Mouse (Mus musculus) neural tube, embryonic 11.5 days (tissue): Measurements from ENCODE around the gene Neb. TPM values are rescaled to one million over a fixed set of nuclear protein-coding genes. Genes with fewer than 3 reads are reported as not detected.

ENCODE experiments used
- ATAC-seq: fragments of 200-750 bp; cut with Nextera tagmentation; 2 replicates; pipeline ENCODE4 v1.8.0; 2017; ENCODE audit warnings: moderate number of reproducible peaks, mild to moderate bottlenecking, moderate TSS enrichment, moderate library complexity; ENCODE audit not compliant: insufficient read depth, low FRiP score, low TSS enrichment
- DNase-seq: peaks from one replicate; pipeline ENCODE4 v3.0.0-alpha.2; 2015; ENCODE audit warnings: low spot score
- H3K27ac ChIP-seq: fragments of 300-500 bp; sonication (generic); 2 replicates; pipeline ENCODE4 v1.5.1; 2014; ENCODE audit warnings: low read depth, mild to moderate bottlenecking, low read length
- H3K27me3 ChIP-seq: fragments of 300-500 bp; sonication (generic); 2 replicates; pipeline ENCODE4 v1.6.1; 2014; ENCODE audit warnings: mild to moderate bottlenecking, low read length, mixed read lengths; ENCODE audit not compliant: control insufficient read depth, insufficient read depth
- H3K36me3 ChIP-seq: fragments of 300-500 bp; sonication (generic); 2 replicates; pipeline ENCODE4 v1.6.1; 2014; ENCODE audit warnings: mild to moderate bottlenecking, low read length, moderate library complexity, mixed read lengths; ENCODE audit not compliant: control insufficient read depth, insufficient read depth
- H3K4me1 ChIP-seq: fragments of 300-500 bp; sonication (generic); 2 replicates; pipeline ENCODE4 v1.6.1; 2014; ENCODE audit warnings: low read length, mixed read lengths; ENCODE audit not compliant: control insufficient read depth, insufficient read depth
- H3K4me2 ChIP-seq: fragments of 300-500 bp; sonication (generic); 2 replicates; pipeline ENCODE4 v1.6.1; 2014; ENCODE audit warnings: low read depth, mild to moderate bottlenecking, moderate library complexity
- H3K4me3 ChIP-seq: fragments of 300-500 bp; sonication (generic); 2 replicates; pipeline ENCODE4 v1.5.1; 2014; ENCODE audit warnings: low read depth, low read length
- H3K9ac ChIP-seq: fragments of 300-500 bp; sonication (generic); 2 replicates; pipeline ENCODE4 v1.6.1; 2014; ENCODE audit warnings: mild to moderate bottlenecking, low read length
- H3K9me3 ChIP-seq: fragments of 300-500 bp; sonication (generic); 2 replicates; pipeline ENCODE4 v1.6.1; 2016; ENCODE audit warnings: low read length; ENCODE audit not compliant: control insufficient read depth
- WGBS: fragments of 180-500 bp; shearing (Covaris S2); extraction: QIAGEN DNeasy Blood & Tissue Kit; methylation state at CpG from one replicate; pipeline ENCODE4 v1.1.7; 2014; 5-methylcytosine and 5-hydroxymethylcytosine counted together
- polyA plus RNA-seq: library from polyadenylated mRNA; unstranded; fragments of >200 nt; fragmentation: Nextera tagmentation; extraction: Ambion mirVana; gene quantifications from 2 replicates; pipeline ENCODE4 v1.2.1, GENCODE M21; 2014

Neb gene
- polyA plus RNA-seq, 1 experiment from 2014 or later, result 16.7 TPM

GRCm38 (mm10) chr2:52270911-52271310, 107.4 kb downstream of the Neb start:
- H3K9ac ChIP-seq, result no peak overlapping the region
- H3K27me3 ChIP-seq, result no peaks in the 10 kb centered on the region
- DNase-seq (no peak), ATAC-seq (no peak)
- H3K4me2 ChIP-seq, result no peak overlapping the region
- H3K9me3 ChIP-seq, result no peaks in the 10 kb centered on the region
- 95% methylated on average over 8 of the region's 8 CpGs for whole genome bisulfite sequencing
- H3K4me1 ChIP-seq, result no peaks in the 10 kb centered on the region
- H3K4me3 ChIP-seq, result no peak overlapping the region
- no peaks in the 10 kb centered on the region for H3K36me3 ChIP-seq
- no peak overlapping the region for H3K27ac ChIP-seq

- ATAC-seq, result peak; percentile 35; the same call in 1 of the 2 replicates
- H3K4me2 ChIP-seq, result no peak overlapping the region
- WGBS, result 42% methylated on average over 2 of the region's 2 CpGs
- H3K4me1 ChIP-seq, result no peaks in the 10 kb centered on the region
- no peaks in the 10 kb centered on the region for H3K9me3 ChIP-seq
- no peak overlapping the region for H3K4me3 ChIP-seq
- no peak overlapping the region for H3K9ac ChIP-seq
- DNase-seq, result peak; percentile 41
- no peak overlapping the region for H3K27ac ChIP-seq
- no peaks in the 10 kb centered on the region for H3K36me3 ChIP-seq
- H3K27me3 ChIP-seq, result no peaks in the 10 kb centered on the region
Measured at GRCm38 (mm10) chr2:52262149-52262548, 116.1 kb downstream of the Neb start.

- 53% methylated on average over 1 of the region's 1 CpGs for WGBS
- H3K4me3 ChIP-seq, result no peak overlapping the region
- ATAC-seq, result no peak
Measured at GRCm38 (mm10) chr2:52252037-52252436, 126.2 kb downstream of the Neb start.

DNA sequence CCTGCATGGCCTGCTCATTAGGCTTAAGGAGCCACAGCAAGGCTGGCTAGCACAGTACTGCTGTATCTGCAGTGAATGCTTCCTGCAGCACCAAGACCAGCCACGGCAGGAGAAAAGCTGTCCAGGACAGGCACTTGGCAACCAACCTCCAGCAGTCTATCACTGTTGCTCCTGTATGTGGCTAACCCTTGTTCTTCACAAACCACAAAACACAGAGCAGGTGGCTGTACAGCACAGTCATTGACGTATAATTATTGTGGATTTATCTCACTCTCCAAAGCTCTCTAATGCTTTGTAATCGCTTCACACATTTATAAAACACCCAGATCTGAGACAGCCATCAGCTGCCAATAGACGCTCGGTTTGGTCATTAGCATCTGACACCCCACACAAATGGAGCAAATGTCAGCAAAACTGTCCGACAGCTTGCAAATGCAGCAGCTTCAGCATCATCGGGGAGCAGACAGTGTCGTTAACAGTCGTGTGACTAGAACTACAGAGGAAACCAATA, 129.9 kb downstream of the Neb start:
- ATAC-seq, result no peak
- no peaks in the 10 kb centered on the region for H3K36me3 ChIP-seq
- no peak overlapping the region for H3K4me3 ChIP-seq
- 67% methylated on average over 9 of the region's 9 CpGs for WGBS
- H3K27me3 ChIP-seq, result no peaks in the 10 kb centered on the region
- no peak for DNase-seq
- H3K4me2 ChIP-seq, result no peak overlapping the region
- H3K9me3 ChIP-seq, result no peaks in the 10 kb centered on the region
- H3K9ac ChIP-seq, result no peak overlapping the region
- no peak overlapping the region for H3K27ac ChIP-seq
- no peaks in the 10 kb centered on the region for H3K4me1 ChIP-seq

More at GRCm38 (mm10) chr2:52252037-52252436, 126.2 kb downstream of the Neb start:
- Histone ChIP-seq H3K4me1 (no peaks in the 10 kb centered on the region), H3K4me2 (no peak overlapping the region), H3K27me3 (no peaks in the 10 kb centered on the region), H3K36me3 (no peaks in the 10 kb centered on the region), H3K9ac (no peak overlapping the region), H3K27ac (no peak overlapping the region), H3K9me3 (no peaks in the 10 kb centered on the region)
- no peak for DNase-seq

GRCm38 (mm10) chr2:52245091-52245490, 133.2 kb downstream of the Neb start:
- ATAC-seq (no peak), DNase-seq (no peak)
- H3K9me3 ChIP-seq, result no peaks in the 10 kb centered on the region
- no peak overlapping the region for H3K4me2 ChIP-seq
- H3K27me3 ChIP-seq, result no peaks in the 10 kb centered on the region
- no peaks in the 10 kb centered on the region for H3K36me3 ChIP-seq
- no peaks in the 10 kb centered on the region for H3K4me1 ChIP-seq
- WGBS, result 88% methylated on average over 5 of the region's 5 CpGs
- H3K4me3 ChIP-seq, result no peak overlapping the region
- no peak overlapping the region for H3K9ac ChIP-seq
- no peak overlapping the region for H3K27ac ChIP-seq

- H3K9ac ChIP-seq, result no peak overlapping the region
- H3K9me3 ChIP-seq, result no peaks in the 10 kb centered on the region
- no peak overlapping the region for H3K4me2 ChIP-seq
- no peaks in the 10 kb centered on the region for H3K27me3 ChIP-seq
- ATAC-seq (no peak), DNase-seq (no peak)
- no peaks in the 10 kb centered on the region for H3K36me3 ChIP-seq
- H3K27ac ChIP-seq, result no peak overlapping the region
- no peak overlapping the region for H3K4me3 ChIP-seq
- H3K4me1 ChIP-seq, result no peaks in the 10 kb centered on the region
- 80% methylated on average over 1 of the region's 1 CpGs for WGBS
Measured at GRCm38 (mm10) chr2:52242691-52243090, 135.6 kb downstream of the Neb start.

DNA sequence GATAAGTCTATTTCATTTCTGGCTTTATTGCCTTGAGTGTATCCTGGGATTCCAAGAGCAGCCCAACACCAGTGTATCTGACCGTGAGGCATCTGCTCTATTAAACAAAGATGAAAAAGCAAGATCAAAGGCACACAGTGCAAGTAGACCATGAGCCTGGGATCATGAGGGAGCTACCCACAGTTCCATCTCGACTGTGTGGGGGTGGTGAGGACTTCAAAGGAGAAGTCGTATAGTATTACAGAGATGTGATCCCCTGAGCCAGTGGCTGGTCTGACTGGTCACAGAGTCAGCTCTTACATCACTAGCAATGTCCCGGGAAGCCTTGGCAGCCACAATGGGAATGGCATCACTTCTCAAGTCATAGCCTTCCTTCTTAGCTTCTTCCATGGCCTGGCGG, 140.4 kb downstream of the Neb start:
- 58% methylated on average over 5 of the region's 5 CpGs for WGBS
- no peaks in the 10 kb centered on the region for H3K4me1 ChIP-seq

DNA sequence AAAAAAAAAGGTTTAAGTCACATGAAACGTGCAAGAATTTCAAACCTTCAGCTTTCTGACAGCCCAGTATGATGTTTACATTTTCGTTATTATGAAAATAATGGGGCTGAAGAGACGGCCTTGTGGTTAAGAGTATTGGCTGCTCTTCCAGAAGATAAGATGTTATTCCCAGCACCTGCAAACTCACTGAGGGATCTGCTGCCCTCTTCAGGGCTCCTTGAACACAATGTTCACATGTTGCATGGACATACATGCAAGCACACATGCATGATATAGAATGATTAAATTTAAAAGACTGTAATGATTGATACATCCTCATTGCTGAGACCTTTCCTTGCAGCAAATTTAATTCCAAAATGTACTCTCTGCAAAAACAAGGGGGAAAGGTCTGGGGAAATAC, 150.7 kb downstream of the Neb start:
- 73% methylated on average over 3 of the region's 3 CpGs for WGBS

More for the DNA sequence above, 140.4 kb downstream of the Neb start:
- no peak overlapping the region for H3K4me2 ChIP-seq
- no peaks in the 10 kb centered on the region for H3K27me3 ChIP-seq
- no peak for DNase-seq
- no peaks in the 10 kb centered on the region for H3K36me3 ChIP-seq
- H3K4me3 ChIP-seq, result no peak overlapping the region
- H3K9ac ChIP-seq, result no peak overlapping the region
- ATAC-seq, result no peak
- H3K9me3 ChIP-seq, result no peaks in the 10 kb centered on the region
- no peak overlapping the region for H3K27ac ChIP-seq

GRCm38 (mm10) chr2:52224366-52224765, 153.9 kb downstream of the Neb start:
- ATAC-seq, result no peak
- WGBS, result 86% methylated on average over 5 of the region's 5 CpGs

More for the DNA sequence above, 150.7 kb downstream of the Neb start:
- Histone ChIP-seq H3K36me3 (no peaks in the 10 kb centered on the region), H3K27me3 (no peaks in the 10 kb centered on the region), H3K4me1 (no peaks in the 10 kb centered on the region), H3K4me2 (no peak overlapping the region), H3K9me3 (no peaks in the 10 kb centered on the region), H3K27ac (no peak overlapping the region), H3K4me3 (no peak overlapping the region), H3K9ac (no peak overlapping the region)
- no peak for ATAC-seq
- no peak for DNase-seq

More at GRCm38 (mm10) chr2:52224366-52224765, 153.9 kb downstream of the Neb start:
- Histone ChIP-seq H3K27ac (no peak overlapping the region), H3K36me3 (no peaks in the 10 kb centered on the region), H3K9me3 (no peaks in the 10 kb centered on the region), H3K4me3 (no peak overlapping the region), H3K4me1 (no peaks in the 10 kb centered on the region), H3K4me2 (no peak overlapping the region), H3K9ac (no peak overlapping the region), H3K27me3 (no peaks in the 10 kb centered on the region)
- no peak for DNase-seq
